Mouse (Mus musculus) adrenal gland, adult 2 months (tissue): Measurements from ENCODE around the gene Tnf. TPM values are rescaled to one million over a fixed set of nuclear protein-coding genes. Genes with fewer than 3 reads are reported as not detected.

Experiments
- DNase-seq: peaks from one replicate; pipeline ENCODE4 v3.0.0; 2021
- microRNA-seq, 2 experiments: library from miRNA; unstranded; fragments of <30 nt; microRNA quantifications; one replicate each; pipeline ENCODE4 v1.2.0; 2021
- polyA plus RNA-seq: library from polyadenylated mRNA; depleted of rRNA; stranded (reverse); fragments of >200 nt; gene quantifications from 2 replicates; pipeline ENCODE4 v1.2.3, GENCODE M21; 2012; rRNA removed
- total RNA-seq, 2 experiments: library from RNA; stranded (reverse); gene quantifications; 2 replicates each; pipeline ENCODE4 v1.2.3; 2021

Tnf gene
- total and polyA plus RNA-seq, 3 experiments, result 0.35 to 0.62 (median 0.52) TPM

GRCm38 (mm10) chr17:35153077-35153476 is 48.7 kb downstream of the Tnf start:
- DNase-seq, result no peak

GRCm38 (mm10) chr17:35152121-35152520 is 49.7 kb downstream of the Tnf start:
- DNase-seq, result no peak

Small RNAs within 50 kb of the gene (microRNA-seq; reads per million reads assigned to microRNA genes)
- gene Mir6973a (0 reads per million in 2 experiments), gene Mir6974 (0 reads per million in 2 experiments), gene Mir6975 (0 reads per million in 2 experiments), gene Mir8094 (0 reads per million in 2 experiments)

Other genes starting within 250 kb of the Tnf start
Only the 30 nearest of the 39 such genes appear.
- under 1 TPM in 1 of 2 experiments, not detected in 1; 0.79 TPM for gene Sapcd1, start 174.0 kb downstream of the Tnf start, total RNA-seq
- 0.83 and 2.0 TPM in 2 replicates for gene Sapcd1, start 174.0 kb downstream of the Tnf start, polyA plus RNA-seq
- gene Msh5, start 155.3 kb downstream of the Tnf start, total RNA-seq, result under 1 TPM; 0.75 to 0.93 TPM
- gene Msh5, start 155.3 kb downstream of the Tnf start, polyA plus RNA-seq, result 1.3 and 1.7 TPM in 2 replicates
- gene Clic1, start 152.0 kb downstream of the Tnf start, total RNA-seq, result 100 to 1,000 TPM in 1 of 2 experiments, 10 to 100 TPM in 1; 80.8 to 136 TPM
- 62.2 and 64.1 TPM in 2 replicates for gene Clic1, start 152.0 kb downstream of the Tnf start, polyA plus RNA-seq
- 10 to 100 TPM in 1 of 2 experiments, 1 to 10 TPM in 1; 7.2 to 26.6 TPM for gene Ddah2, start 143.0 kb downstream of the Tnf start, total RNA-seq
- gene Ddah2, start 143.0 kb downstream of the Tnf start, polyA plus RNA-seq, result 25.9 and 35.6 TPM in 2 replicates
- gene Ly6g6c, start 136.6 kb downstream of the Tnf start, total RNA-seq, result not detected
- gene Ly6g6c, start 136.6 kb downstream of the Tnf start, polyA plus RNA-seq, result not detected in 2 replicates
- gene Mpig6b, start 135.8 kb downstream of the Tnf start, total RNA-seq, result not detected
- gene Mpig6b, start 135.8 kb downstream of the Tnf start, polyA plus RNA-seq, result 0.06 TPM in 1 of 2 replicates, not detected in the other
- not detected for gene Ly6g6e, start 125.1 kb downstream of the Tnf start, total RNA-seq
- gene Ly6g6e, start 125.1 kb downstream of the Tnf start, polyA plus RNA-seq, result 0.21 and 0.34 TPM in 2 replicates
- gene Ly6g6d, start 123.9 kb downstream of the Tnf start, total RNA-seq, result under 1 TPM in 1 of 2 experiments, not detected in 1; 0.45 TPM
- 0.57 and 1.1 TPM in 2 replicates for gene Ly6g6d, start 123.9 kb downstream of the Tnf start, polyA plus RNA-seq
- gene Ly6g6f, start 116.4 kb downstream of the Tnf start, total RNA-seq, result not detected
- gene Ly6g6f, start 116.4 kb downstream of the Tnf start, polyA plus RNA-seq, result not detected in 2 replicates
- 10 to 100 TPM; 71.8 to 95.8 TPM for gene Abhd16a, start 112.7 kb downstream of the Tnf start, total RNA-seq
- 219 and 291 TPM in 2 replicates for gene Abhd16a, start 112.7 kb downstream of the Tnf start, polyA plus RNA-seq
- gene Ly6g5c, start 93.7 kb downstream of the Tnf start, total RNA-seq, result not detected
- gene Ly6g5c, start 93.7 kb downstream of the Tnf start, polyA plus RNA-seq, result not detected in 2 replicates
- gene Ly6g5b, start 86.6 kb downstream of the Tnf start, total RNA-seq, result under 1 TPM; 0.23 to 0.35 TPM
- gene Ly6g5b, start 86.6 kb downstream of the Tnf start, polyA plus RNA-seq, result 0.42 and 0.52 TPM in 2 replicates
- 10 to 100 TPM; 12.4 to 12.8 TPM for gene Gpank1, start 80.6 kb downstream of the Tnf start, total RNA-seq
- gene Gpank1, start 80.6 kb downstream of the Tnf start, polyA plus RNA-seq, result 13.3 and 15.8 TPM in 2 replicates
- gene Csnk2b, start 80.0 kb downstream of the Tnf start, total RNA-seq, result 100 to 1,000 TPM; 212 to 337 TPM
- 358 and 360 TPM in 2 replicates for gene Csnk2b, start 80.0 kb downstream of the Tnf start, polyA plus RNA-seq
- gene D17H6S53E, start 75.6 kb downstream of the Tnf start, total RNA-seq, result 10 to 100 TPM; 23.4 to 32.0 TPM
- 27.7 and 45.5 TPM in 2 replicates for gene D17H6S53E, start 75.6 kb downstream of the Tnf start, polyA plus RNA-seq
- under 1 TPM in 1 of 2 experiments, not detected in 1; 0.78 TPM for gene Apom, start 70.0 kb downstream of the Tnf start, total RNA-seq
- gene Apom, start 70.0 kb downstream of the Tnf start, polyA plus RNA-seq, result 0.22 TPM in 1 of 2 replicates, not detected in the other
- 100 to 1,000 TPM; 389 to 403 TPM for gene Bag6, start 66.8 kb downstream of the Tnf start, total RNA-seq
- 433 and 470 TPM in 2 replicates for gene Bag6, start 66.8 kb downstream of the Tnf start, polyA plus RNA-seq
- 100 to 1,000 TPM; 205 to 258 TPM for gene Prrc2a, start 37.1 kb downstream of the Tnf start, total RNA-seq
- gene Prrc2a, start 37.1 kb downstream of the Tnf start, polyA plus RNA-seq, result 598 and 625 TPM in 2 replicates
- gene Aif1, start 25.9 kb downstream of the Tnf start, total RNA-seq, result 1 to 10 TPM; 3.4 to 6.4 TPM
- gene Aif1, start 25.9 kb downstream of the Tnf start, polyA plus RNA-seq, result 0.30 and 0.46 TPM in 2 replicates
- 1 to 10 TPM; 5.0 to 7.6 TPM for gene Lst1, start 13.6 kb downstream of the Tnf start, total RNA-seq
- gene Lst1, start 13.6 kb downstream of the Tnf start, polyA plus RNA-seq, result 3.6 and 4.6 TPM in 2 replicates
- gene Ltb, start 7.6 kb downstream of the Tnf start, total RNA-seq, result 1 to 10 TPM; 1.8 to 7.7 TPM
- gene Ltb, start 7.6 kb downstream of the Tnf start, polyA plus RNA-seq, result 5.8 and 8.5 TPM in 2 replicates
- under 1 TPM; 0.26 to 0.35 TPM for gene Lta, start 3.3 kb upstream of the Tnf start, total RNA-seq
- 0.18 and 0.33 TPM in 2 replicates for gene Lta, start 3.3 kb upstream of the Tnf start, polyA plus RNA-seq
- gene Gm16181, start 18.8 kb upstream of the Tnf start, total RNA-seq, result not detected
- gene Gm16181, start 18.8 kb upstream of the Tnf start, polyA plus RNA-seq, result 0.31 and 1.3 TPM in 2 replicates
- gene Atp6v1g2, start 31.7 kb upstream of the Tnf start, total RNA-seq, result 1 to 10 TPM; 5.6 to 5.7 TPM
- gene Atp6v1g2, start 31.7 kb upstream of the Tnf start, polyA plus RNA-seq, result 7.2 and 8.5 TPM in 2 replicates
- 10 to 100 TPM; 14.1 to 19.4 TPM for gene Nfkbil1, start 33.8 kb upstream of the Tnf start, total RNA-seq
- 52.3 and 57.6 TPM in 2 replicates for gene Nfkbil1, start 33.8 kb upstream of the Tnf start, polyA plus RNA-seq
- 100 to 1,000 TPM; 192 to 200 TPM for gene Ddx39b, start 39.7 kb upstream of the Tnf start, total RNA-seq
- 164 and 180 TPM in 2 replicates for gene Ddx39b, start 39.7 kb upstream of the Tnf start, polyA plus RNA-seq
- 100 to 1,000 TPM; 172 to 281 TPM for gene H2-D1, start 60.7 kb upstream of the Tnf start, total RNA-seq
- 473 and 543 TPM in 2 replicates for gene H2-D1, start 60.7 kb upstream of the Tnf start, polyA plus RNA-seq
- 1 to 10 TPM in 1 of 2 experiments, under 1 TPM in 1; 0.98 to 3.6 TPM for gene H2-Q1, start 118.4 kb upstream of the Tnf start, total RNA-seq
- gene H2-Q1, start 118.4 kb upstream of the Tnf start, polyA plus RNA-seq, result 0.04 TPM in 1 of 2 replicates, not detected in the other
- 1 to 10 TPM in 1 of 2 experiments, under 1 TPM in 1; 0.61 to 2.5 TPM for gene H2-Q2, start 140.2 kb upstream of the Tnf start, total RNA-seq
- gene H2-Q2, start 140.2 kb upstream of the Tnf start, polyA plus RNA-seq, result 0.27 TPM in 1 of 2 replicates, not detected in the other
- gene H2-Q4, start 177.6 kb upstream of the Tnf start, total RNA-seq, result 10 to 100 TPM; 21.1 to 28.8 TPM
- 183 and 203 TPM in 2 replicates for gene H2-Q4, start 177.6 kb upstream of the Tnf start, polyA plus RNA-seq